Mouse (Mus musculus) embryo, embryonic 10 days (tissue): Measurements from ENCODE around the gene Hoxd10.

Source experiments
- DNase-seq: peaks from one replicate; pipeline ENCODE4 v3.0.0-alpha.2; 2015; ENCODE audit warnings: low spot score

Hoxd10 gene

DNA sequence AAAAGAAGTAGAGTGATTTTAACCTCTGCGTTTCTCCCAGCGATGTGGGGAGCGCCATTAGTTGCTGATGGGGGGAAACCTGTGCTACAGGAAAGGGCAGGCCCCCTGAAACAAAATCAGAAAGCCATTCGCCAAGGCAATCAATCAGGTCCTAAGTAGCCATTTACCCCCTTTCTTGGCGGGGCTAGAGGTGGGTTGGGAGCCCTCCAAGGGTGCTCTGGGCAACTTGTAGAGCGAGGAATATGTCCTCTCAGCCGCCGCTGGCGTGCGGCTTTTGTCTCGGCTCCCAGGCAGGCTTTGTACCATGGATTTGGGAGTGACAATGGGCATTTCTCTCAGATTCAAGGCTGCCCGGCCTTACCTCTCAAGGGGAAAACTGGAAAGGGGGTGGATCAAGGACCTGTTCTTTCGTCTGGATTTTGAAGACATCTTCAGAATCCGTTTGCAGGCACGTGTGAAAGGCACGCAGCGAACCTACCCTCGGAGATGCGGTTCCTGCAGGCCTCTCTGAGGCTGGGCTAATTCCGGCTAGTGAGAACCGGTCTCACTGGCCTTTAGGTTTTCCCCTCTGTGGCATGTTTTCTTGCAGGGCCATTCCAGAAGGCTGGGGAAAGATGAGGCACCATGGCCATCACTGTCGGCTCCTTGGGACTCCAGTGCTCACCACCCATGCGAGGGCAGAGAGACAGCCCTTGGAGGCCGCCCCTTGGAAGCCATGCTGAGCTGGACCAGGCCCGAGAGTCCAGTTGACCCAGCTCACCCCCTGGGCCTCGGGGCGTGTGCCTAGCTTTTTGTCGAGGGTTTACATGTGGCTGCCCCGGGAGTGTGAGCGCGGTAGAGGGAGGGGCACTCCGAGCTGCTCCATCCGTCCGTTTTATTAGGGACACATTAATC, 5.0 kb downstream of the Hoxd10 start:
- peak; percentile 20 for DNase-seq

DNA sequence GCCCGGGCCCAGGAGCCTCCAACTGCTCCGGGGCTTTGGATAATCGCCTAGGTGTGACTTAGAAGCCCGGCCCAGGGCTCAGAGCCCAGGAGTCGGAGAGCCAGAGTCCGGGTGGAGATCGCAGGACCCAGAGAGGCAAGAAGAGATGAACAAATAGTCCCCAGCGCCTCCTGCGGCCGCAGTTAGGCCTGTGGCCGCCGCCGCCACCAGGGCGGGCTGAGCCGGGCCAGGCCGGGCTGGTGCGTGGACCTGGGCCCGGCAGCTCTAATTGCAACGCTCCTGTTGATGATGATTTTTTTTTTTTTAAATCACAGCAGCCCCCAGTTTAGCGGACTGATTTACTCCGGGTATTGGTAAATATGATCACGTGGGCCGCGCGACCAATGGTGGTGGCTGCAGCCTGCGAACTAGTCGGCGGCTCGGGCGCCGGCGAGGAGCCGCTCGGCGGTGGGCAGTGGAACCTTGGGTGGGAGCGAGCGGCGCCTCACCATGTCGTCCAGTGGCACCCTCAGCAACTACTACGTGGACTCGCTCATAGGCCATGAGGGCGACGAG, 5.9 kb downstream of the Hoxd10 start, which contains the start of gene Hoxd9:
TSS of gene Hoxd9 (plus strand) at position 161 of the 555 bp plus-strand sequence.
- DNase-seq = peak; percentile 71

DNA sequence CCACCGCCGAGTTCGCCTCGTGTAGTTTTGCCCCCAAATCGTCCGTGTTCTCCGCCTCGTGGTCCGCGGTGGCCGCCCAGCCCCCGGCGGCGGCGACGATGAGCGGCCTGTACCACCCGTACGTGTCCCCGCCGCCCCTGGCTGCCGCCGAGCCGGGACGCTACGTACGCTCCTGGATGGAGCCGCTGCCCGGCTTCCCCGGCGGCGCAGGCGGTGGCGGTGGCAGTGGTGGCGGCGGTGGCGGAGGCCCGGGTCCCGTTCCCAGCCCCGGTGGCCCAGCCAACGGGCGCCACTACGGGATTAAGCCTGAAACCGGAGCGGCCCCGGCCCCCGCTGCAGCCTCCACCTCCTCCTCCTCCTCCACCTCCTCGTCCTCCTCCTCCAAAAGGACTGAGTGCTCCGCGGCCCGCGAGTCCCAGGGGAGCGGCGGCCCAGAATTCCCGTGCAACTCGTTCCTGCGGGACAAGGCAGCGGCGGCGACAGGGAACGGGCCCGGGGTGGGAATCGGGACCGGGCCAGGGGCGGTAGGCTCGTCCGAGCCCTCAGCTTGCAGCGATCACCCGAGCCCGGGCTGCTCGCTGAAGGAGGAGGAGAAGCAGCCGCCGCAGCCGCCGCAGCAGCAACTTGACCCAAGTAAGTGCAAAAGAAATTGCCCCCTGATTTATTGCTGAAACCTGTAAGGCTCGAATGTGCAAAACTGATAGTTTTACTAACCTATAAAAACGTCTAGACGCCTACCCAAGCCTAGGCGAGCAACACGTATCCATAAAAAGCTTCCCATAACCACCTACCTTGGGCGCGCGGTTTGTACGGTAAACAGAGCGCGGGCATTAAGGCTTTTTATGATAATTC, 6.7 kb downstream of the Hoxd10 start:
- DNase-seq = peak; percentile 52

DNA sequence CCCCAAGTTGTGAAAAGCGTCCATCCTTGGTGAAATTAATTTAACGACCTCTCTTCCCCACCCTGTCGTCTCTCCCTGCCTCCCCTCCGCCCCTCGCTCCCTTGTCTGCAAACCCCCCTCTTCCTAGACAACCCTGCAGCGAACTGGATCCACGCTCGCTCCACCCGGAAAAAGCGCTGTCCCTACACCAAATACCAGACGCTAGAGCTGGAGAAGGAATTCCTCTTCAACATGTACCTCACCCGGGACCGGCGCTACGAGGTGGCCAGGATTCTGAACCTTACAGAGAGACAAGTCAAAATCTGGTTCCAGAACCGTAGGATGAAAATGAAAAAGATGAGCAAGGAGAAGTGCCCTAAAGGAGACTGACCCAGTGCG, 7.3 kb downstream of the Hoxd10 start:
- peak; percentile 35 for DNase-seq

DNA sequence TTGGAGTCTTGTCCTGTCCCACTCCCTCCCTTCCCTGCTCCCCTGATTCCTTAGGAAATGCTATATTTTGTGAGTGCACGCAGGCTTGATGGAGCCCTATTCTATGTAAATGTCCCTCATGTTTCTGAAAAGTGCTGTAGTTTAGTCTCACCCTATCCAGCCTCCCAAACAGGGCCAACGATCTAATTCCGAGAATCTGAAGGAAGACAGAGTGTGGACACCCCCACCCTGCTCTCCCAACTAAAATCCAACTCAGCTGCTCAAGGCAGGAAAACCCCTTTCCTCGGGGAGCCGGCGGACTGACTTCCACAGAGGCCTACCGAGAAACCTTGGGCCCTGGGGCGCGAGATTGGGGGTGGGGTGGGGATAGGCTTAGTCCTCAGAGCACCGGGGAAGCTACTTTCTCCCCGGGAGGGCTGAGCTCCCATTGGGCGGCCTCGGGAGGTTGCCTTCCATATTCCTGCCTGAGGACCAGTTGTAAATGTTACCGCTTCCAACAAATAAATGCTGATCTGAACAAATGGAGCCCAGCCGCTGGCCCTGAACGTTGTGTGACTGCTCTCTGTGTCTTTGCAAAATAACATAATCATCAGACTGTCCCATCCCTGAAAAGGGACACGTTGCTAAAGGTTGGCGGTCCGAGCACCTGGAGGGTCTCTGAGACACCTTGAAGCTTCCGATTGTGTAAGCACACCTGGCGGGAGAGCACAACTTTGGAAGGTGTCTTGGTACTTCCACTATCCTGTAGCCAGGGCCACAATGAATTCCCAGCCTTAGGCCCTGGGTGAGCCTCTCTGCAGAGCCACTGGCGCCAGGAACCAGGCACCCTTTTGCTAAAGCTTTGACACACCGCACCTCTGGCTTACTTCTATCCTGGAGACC, 8.2 kb downstream of the Hoxd10 start:
- DNase-seq = peak; percentile 33

DNA sequence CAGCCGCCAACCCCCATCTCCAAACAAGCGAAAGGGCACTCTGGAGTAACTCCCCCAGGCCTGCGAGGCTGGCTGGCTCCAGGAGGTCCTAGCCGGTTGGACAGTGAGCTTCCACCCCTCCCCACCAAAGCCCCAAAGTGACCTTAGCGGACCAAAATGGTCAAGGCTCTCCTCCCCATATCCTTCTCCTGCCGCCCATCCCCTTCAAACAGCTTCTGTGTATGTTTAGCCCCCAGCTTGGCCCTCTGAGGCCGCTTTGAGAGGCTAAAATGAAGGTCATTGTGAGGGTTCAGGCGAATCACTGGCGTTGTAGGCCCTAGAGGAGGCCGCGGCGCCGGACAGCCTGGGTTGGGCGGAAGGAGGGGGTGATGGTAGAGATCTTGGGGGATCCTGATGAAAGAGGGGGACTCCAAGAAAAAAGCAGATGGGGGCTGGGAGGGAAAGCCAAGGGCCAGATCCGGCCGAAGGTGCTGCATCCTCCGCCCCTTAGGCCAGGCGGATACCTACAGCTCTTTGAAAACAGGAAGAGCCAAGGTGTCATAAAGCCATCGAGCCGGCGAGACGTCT, 8.9 kb downstream of the Hoxd10 start:
- DNase-seq = peak; percentile 65

DNA sequence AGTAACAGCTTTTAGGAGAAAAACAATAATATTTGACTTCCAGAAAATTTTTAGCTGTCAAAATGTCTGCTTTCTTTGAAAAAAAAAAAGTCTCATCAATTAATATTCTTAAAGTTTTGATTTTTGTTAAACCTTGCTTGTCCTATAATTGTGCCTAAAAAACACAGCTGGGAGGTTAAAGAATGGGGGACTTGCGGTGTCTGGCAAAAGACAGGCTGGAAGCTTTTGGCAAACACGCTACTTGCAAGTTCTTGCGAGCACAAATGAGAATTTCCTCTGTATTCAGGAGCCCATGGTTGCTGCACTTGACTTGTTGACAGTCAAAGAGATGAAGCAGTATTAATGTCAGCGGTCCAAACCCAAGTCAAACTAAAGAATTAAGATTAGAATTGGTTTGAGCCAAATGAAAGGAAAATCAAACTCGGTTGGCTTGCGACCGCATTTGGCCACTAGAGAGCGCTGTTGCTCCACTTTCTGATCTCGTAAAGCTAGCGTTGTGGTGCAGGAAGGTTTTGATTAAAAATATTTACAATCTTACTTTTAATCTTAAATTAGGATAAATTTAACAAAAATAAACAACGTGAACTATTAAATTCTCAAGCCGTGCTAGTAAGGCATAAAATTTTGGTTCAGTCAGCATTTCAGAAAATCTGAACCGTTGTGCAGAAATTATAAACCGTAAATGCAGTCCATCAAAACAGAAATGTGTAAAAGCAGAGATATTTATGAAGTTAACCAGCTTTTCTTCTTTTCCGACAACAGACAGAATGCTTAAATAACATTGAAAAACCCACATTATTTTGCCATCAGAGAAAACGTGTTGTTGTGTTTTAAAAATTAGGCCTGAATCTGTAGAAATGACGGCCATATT, 10.5 kb downstream of the Hoxd10 start:
- peak; percentile 90 for DNase-seq

DNA sequence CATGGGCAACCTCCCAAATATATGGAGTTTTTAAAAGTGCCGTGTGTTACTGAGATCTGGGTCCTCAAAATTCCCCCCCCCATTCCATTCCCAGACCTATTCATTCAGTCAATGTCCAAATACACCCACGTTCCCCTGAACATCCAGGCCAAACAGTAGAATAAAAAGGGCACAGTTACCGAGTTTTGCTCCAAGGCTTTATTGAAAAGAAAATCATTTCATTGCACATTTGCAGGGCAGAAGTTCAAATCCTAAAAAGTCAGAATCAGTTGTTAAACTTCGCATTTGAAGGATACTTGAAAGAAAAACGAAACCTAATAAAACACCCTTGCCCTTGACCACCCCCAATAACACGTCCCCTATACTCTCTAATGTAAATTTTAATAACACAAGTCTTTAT, 11.1 kb downstream of the Hoxd10 start:
- DNase-seq = no peak

DNA sequence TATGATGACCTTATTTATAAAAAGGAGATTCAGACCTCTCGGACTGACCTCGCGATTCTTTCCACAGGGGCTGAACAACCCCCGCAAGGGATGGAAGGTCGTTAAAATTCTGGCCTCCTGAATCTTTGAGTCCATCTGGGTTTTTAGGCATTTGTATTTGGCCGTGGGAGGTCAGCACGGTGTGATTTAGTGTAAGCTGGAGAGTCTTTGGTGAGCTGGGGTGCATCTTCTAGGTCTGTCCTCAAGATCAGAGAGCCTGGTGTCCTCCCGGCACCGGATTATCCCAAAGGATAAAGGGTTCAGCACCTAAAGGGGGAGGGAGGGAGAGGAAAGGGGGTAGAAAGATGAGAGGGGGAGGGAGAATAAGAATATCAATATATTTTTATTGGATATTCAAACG, 11.6 kb downstream of the Hoxd10 start:
- no peak for DNase-seq

DNA sequence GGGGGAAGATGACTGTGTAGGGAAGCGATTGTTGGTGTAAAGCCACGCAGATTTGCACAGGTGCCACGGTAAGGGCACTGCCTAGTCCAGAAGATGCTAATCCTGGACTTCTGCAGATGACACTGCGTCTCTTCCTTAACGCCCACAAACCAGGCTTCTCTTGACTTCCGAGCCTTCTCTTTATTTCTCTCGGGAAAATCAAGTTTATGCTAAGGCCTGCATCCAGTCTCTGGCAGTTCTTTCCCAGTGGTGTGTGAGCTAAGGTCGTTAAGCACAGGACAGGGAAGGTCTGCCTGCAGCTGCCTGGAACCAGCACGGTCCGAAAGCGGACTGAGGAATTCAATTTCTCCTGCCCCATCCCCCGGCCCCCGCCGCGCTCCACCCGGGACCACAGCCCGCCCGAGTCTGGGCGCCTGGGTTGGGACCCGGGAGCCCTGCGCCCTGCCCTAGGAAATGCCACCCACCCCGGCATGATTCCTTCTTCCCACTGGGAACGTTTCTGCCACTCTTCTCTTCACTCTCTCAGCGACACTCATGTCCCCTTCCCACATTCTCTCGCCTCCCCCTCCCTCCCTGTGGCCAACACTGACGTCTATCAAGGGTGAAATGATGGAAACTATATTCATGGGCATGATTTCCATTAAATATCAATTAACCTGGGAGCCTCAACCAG, 12.1 kb downstream of the Hoxd10 start:
- DNase-seq = peak; percentile 49

DNA sequence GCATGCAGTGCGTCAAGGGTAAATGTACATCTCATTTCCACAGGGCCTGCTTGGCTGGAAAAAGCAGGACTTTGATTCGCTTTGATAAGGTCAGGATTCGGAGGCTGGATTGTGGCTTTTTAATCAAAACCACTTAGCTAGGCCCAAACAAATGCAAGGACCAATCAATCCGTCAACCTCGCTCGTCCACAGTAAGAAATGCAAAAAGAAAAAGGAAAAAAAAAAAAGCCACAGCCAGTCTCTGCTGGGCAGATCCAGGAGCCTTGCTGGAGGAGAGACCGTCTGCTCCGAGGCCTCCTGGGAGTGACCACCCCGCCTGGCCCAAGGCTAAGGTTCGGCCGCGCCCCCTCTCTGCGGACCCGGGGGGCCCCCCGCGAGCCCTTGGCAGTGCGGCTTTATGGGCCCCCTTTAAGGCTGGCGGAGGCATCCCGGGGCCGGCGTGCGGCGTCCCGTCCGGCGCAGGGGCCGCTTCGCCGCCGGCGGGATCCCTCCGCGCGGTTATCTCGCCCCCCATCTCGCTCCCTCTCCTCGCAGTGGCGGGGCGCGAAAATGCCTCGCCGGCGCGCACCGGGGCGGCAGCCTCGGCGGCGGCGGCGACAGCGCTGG, 12.8 kb downstream of the Hoxd10 start, which contains the start of gene Hoxd8:
TSS of gene Hoxd8 (plus strand) at position 223 of the 606 bp plus-strand sequence.
- peak; percentile 76 for DNase-seq

DNA sequence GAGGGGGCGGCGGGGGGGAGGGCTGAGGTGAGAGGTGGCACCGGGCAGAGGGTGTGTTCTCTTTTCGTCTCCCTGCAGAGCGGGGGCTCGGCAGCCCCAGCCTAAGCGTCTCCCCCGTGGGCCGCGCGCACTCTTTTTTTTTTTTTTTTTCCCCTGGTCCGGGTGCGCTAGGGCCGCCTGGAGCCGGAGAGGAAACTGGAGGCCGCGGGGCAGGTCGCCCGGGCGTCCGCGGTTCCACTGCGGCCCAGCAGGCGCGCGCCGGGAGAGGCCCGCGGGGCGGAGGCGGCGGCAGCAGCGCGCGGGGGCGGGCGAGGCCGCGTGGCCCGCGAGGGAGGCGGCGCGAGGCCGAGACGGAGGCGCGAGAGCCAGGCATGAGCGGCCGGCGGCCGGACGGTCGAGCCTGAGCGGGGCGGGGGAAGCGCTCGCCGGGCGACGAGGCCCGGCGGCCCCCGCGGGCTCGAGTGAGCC, 13.3 kb downstream of the Hoxd10 start:
- peak; percentile 27 for DNase-seq

DNA sequence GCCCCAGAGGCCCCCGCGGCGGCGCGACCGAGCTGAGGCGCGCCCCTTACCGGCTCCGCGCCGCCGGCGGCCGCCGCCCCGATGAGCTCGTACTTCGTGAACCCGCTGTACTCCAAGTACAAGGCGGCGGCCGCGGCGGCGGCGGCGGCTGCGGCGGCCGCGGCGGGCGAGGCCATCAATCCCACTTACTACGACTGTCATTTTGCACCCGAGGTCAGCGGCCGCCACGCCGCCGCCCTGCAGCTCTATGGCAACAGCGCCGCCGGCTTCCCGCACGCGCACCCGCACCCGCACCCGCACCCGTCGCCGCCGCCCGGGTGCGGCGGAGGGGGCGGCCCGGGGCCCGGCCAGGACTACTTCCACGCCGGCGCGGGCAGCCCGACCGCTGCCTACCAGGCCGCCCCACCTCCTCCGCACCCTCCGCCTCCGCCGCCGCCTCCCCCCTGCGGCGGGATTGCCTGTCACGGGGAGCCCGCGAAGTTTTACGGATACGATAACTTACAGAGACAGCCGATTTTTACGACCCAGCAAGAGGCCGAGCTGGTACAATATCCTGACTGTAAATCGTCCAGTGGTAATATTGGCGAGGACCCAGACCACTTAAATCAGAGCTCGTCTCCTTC, 13.9 kb downstream of the Hoxd10 start:
- peak; percentile 57 for DNase-seq

DNA sequence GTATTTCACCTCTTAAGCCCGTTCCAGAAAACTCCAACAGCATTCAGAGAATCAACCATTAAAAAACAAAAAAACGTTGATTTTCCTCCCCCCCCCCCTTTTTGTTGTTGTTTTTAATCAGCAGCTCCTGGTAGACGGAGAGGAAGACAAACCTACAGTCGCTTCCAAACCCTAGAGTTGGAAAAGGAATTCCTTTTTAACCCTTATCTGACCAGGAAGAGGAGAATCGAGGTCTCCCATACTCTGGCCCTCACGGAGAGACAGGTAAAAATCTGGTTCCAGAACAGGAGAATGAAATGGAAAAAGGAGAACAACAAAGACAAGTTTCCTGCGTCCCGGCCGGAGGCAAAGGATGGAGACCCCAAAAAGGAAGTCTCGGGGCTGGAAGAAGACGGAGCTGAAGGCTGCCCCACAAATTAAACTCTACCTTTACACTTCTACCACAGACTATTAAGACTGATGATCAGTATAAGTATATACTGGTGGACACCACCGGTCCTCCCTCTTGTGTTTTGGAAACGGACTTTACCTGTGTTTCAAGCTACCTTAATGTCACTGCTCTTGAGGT, 14.8 kb downstream of the Hoxd10 start:
- DNase-seq = no peak

DNA sequence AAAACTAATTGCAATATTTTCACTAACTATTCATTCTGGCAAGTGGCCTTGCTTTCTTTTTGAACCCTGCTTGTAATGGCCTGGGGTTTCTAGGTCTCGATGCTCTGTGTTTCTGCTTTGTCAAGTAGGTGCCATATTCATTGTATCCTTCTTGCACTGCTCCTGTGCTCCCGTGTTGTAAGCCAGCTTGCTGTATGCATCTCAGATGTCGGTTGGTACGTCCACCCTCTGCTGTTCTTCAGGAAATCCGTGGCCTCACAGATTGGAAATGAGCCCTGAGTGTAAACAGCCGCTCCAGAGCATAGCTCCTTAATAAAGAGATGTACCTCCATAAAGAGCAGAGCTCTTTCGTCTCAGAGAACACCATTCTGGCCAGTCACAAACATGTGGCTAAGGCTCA, 15.9 kb downstream of the Hoxd10 start:
- DNase-seq = no peak

DNA sequence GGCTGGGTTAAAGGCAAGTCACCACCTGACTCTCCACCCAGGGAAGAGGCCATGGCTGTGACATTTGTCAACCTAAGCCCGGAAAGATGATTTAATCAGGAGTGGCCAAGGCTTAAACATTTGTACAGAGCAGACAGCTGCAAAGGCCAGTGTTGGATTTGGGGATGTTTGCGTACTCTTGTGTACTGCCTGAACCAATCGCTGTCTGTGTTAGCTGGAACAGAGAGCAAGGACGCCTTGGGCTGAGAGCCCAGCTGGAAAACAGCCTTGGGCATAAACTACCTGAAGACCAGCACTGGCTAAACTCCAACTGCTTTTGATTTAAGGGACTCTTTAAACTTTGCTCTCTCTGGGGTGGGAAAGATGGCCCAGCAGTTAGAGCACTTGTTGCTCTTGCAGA, 17.0 kb downstream of the Hoxd10 start:
- peak; percentile 32 for DNase-seq

DNA sequence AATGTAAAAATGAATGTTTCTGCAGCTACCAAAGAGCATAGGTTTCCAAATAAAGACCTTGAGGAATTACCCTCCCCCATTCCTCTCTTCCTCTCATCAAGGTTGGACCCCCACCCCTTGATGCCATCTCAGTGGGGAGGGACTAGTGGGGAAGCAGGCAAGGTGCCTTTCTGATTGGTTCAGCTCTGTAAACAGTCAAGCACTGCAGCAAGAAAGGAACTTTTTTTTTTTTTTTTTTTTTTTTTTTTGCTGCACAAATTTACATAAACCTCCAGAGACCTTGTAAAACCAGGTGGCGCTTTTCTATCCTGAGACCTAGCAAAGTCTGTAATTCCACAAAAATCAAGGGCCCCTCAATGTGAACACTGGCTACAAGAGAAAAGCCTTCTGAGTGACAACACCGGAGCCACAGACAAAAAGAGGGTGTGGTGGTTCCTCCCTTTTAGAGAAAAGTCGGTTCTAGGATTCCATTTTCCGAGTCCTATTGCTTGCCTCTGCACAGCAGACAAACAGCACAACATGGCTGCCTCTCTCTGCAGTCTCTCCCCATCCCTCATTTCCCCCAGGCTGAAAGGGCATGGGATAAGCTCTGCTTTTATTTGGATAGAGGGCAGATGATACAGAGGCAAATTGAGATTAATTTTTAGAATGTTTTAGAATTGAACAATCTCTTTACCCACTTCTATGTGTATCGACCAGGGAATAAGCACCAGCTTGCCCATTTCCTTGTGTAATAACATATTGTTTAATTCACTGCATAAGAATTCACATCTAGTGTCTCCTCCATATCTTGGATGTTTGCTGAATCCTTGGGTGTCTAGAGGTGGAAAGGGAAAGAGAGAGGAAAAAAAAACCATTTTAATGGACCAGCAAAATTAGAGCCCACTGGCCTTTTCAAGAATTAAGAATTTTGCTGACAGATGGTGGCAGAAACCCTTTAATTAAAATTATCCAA, 18.0 kb downstream of the Hoxd10 start:
- DNase-seq = no peak
